Mouse (Mus musculus): Measurements from ENCODE around the gene Mrpl24.

DNA sequence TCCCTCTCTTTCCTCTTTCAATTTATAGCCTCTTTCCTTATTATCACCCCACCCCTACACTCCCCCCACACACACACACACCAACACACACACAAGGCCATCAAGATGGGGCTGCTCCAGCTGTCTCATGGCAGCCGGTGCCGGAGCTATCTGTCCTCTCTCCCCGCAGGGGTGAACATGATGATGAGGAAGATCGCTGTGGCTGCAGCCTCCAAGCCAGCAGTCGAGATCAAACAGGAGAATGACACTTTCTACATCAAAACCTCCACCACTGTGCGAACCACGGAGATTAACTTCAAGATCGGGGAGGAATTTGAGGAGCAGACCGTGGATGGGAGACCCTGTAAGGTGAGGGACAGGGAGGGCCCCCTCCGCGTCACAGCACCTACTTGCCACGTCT lies 32.6 kb downstream of the Mrpl24 start:
- TF ChIP-seq EP300 (IDR thresholded peaks at IDR 0.05; ENCODE audit: low read depth): no peak
- TF ChIP-seq CTCF (IDR thresholded peaks at IDR 0.05; ENCODE audit: low read depth): no peak
